Mouse (Mus musculus) hindbrain, postnatal 0 days (tissue): ENCODE measurements around the gene Cdc16. TPM values are rescaled to one million over a fixed set of nuclear protein-coding genes. Genes with fewer than 3 reads are reported as not detected.
"Not testable (repeated sequence)": the region's sequence is repeated elsewhere in the genome, so short reads cannot be mapped to it uniquely, and the experiment has no call there.

Source experiments
- ATAC-seq: fragments of 200-750 bp; cut with Nextera tagmentation; 2 replicates; pipeline ENCODE4 v1.8.0; 2017; ENCODE audit warnings: mild to moderate bottlenecking, moderate TSS enrichment, moderate library complexity
- DNase-seq: peaks from one replicate; pipeline ENCODE4 v3.0.0-alpha.2; 2015; ENCODE audit warnings: low spot score
- H3K27ac ChIP-seq: fragments of 300-500 bp; sonication (generic); 2 replicates; pipeline ENCODE4 v1.5.1; 2014; ENCODE audit warnings: mild to moderate bottlenecking
- H3K27me3 ChIP-seq: fragments of 300-500 bp; sonication (generic); 2 replicates; pipeline ENCODE4 v1.6.1; 2014; ENCODE audit warnings: low read length, mixed read lengths; ENCODE audit not compliant: insufficient read depth
- H3K36me3 ChIP-seq: fragments of 300-500 bp; sonication (generic); 2 replicates; pipeline ENCODE4 v1.6.1; 2014; ENCODE audit warnings: low read length, mixed read lengths; ENCODE audit not compliant: insufficient read depth
- H3K4me1 ChIP-seq: fragments of 300-500 bp; sonication (generic); 2 replicates; pipeline ENCODE4 v1.6.1; 2014; ENCODE audit warnings: antibody characterized with exemption, low read length, mixed read lengths; ENCODE audit not compliant: insufficient read depth
- H3K4me2 ChIP-seq: fragments of 300-500 bp; sonication (generic); 2 replicates; pipeline ENCODE4 v1.6.1; 2014; ENCODE audit warnings: low read depth, mild to moderate bottlenecking, low read length, moderate library complexity, mixed read lengths
- H3K4me3 ChIP-seq: fragments of 300-500 bp; sonication (generic); 2 replicates; pipeline ENCODE4 v1.5.1; 2014; ENCODE audit warnings: low read length
- H3K9ac ChIP-seq: fragments of 300-500 bp; sonication (generic); replicated peaks from 2 replicates; pipeline ENCODE4 v1.6.1; 2014; ENCODE audit warnings: mild to moderate bottlenecking, low read length, moderate library complexity, mixed read lengths
- H3K9me3 ChIP-seq: fragments of 300-500 bp; sonication (generic); 2 replicates; pipeline ENCODE4 v1.6.1; 2016; ENCODE audit warnings: low read length, mixed read lengths
- CTCF ChIP-seq: IDR thresholded peaks from 2 replicates; pipeline ENCODE4 v1.5.1; 2016; ENCODE audit warnings: antibody characterized with exemption, control low read depth, low read depth
- WGBS: fragments of 180-500 bp; shearing (Covaris S2); extraction: QIAGEN DNeasy Blood & Tissue Kit; methylation state at CpG from one replicate; pipeline ENCODE4 v1.1.7; 2014; 5-methylcytosine and 5-hydroxymethylcytosine counted together
- polyA plus RNA-seq: library from polyadenylated mRNA; unstranded; fragments of >200 nt; fragmentation: Nextera tagmentation; extraction: Ambion mirVana; gene quantifications from 2 replicates; pipeline ENCODE4 v1.2.1, GENCODE M21; 2015
- total RNA-seq: library from RNA; depleted of rRNA; stranded (reverse); fragments of >200 nt; gene quantifications from 2 replicates; pipeline ENCODE4 v1.2.3, GENCODE M21; 2014

Gene Cdc16
- total and polyA plus RNA-seq, 2 experiments from 2014 or later, result 97.7 to 99.9 TPM

DNA sequence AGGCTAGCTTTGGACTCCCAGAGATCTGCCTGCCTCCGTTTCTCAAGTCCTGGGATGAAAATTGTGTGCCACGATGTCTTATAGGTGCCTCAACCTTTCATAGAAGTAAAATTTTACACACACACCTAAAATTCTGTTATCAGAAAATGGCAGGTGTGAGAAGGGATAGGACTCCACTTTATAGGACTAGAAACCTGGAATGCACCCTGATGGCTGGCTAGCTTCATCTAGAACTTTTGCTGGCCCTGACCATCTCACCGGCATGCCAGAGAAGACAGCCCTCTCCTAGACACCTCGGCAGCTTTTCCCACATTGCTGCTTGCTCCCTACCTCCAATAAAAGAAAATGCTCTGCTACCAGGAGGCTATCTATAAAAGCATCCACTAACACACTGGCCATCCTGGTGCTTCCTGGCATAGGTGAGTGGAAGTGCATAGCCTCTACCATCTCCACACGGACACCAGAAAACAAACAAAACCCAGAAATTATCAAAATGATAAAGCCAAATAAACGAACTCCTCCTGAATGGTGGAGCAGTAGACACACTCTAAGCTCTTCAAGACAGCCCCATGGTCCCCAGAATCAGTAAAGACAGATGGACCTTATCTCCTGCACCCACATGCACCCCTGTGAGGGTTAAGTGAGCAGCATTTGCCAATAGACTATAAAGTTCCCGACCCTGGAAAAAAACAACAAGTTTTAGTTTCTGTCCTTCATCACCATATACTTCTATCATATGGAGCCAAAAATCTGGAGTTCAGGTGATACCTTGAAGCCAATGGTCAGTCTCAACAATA is 16.5 kb upstream of the Cdc16 start:
- no peak for DNase-seq
- Histone ChIP-seq H3K4me2 (no peak overlapping the region), H3K4me3 (no peak overlapping the region), H3K36me3 (no peaks in the 10 kb centered on the region), H3K4me1 (no peaks in the 10 kb centered on the region), H3K27me3 (no peaks in the 10 kb centered on the region), H3K27ac (no peak overlapping the region), H3K9me3 (no peaks in the 10 kb centered on the region), H3K9ac (no peak overlapping the region)
- TF ChIP-seq CTCF, result no peak
- 89% methylated on average over 7 of the region's 7 CpGs for WGBS
- ATAC-seq, result no peak

DNA sequence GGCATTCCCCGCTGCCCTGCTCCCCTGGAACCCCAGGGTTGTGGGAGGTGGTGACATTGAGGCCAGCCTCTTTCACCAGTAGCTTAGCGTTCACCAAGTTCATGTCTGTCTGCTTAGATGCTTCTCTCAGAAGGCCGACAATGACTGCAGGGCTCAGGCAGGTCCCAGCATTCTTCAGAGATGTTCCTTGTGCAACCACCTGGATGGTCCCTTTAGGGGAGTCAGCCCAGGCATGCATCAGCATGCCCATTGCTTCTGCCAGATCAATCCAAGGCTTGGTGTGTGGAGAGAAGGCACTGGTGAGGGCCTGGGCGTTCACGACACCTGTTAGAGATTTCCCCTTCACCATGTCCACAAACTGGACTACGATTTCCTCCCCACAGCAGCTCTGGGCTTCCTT is 11.3 kb upstream of the Cdc16 start:
- not testable (repeated sequence) for H3K9ac ChIP-seq, H3K27me3 ChIP-seq, DNase-seq, H3K4me1 ChIP-seq, ATAC-seq, H3K4me3 ChIP-seq, H3K9me3 ChIP-seq, H3K4me2 ChIP-seq, H3K36me3 ChIP-seq, H3K27ac ChIP-seq
- 90% methylated on average over 5 of the region's 6 CpGs for WGBS

DNA sequence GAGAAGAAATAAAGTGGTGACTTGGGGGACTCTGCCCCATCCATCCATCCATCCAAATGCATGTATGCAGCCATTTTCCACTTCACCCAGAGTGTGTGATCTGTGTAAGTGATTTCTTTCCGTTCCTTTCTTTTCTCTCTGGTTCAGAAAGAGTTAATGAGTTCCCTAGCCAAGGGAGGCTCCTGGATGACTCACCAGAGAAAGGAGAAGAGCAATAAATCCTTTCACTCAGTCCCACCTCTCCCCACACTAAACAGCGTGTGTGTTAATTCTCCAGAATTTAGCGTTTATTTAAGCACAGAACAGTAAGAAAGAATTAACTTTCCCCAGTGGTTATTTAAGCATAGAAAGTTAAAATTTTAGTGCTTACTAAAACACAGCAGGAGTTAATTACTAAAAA is 9.8 kb upstream of the Cdc16 start:
- H3K4me3 ChIP-seq, result no peak overlapping the region
- no peak overlapping the region for H3K27ac ChIP-seq
- H3K27me3 ChIP-seq, result no peaks in the 10 kb centered on the region
- H3K4me2 ChIP-seq, result no peak overlapping the region
- H3K4me1 ChIP-seq, result no peaks in the 10 kb centered on the region
- 0 out of 2 replicates have a peak, but pooled peaks cover 2% of the 10 kb centered on the region for H3K9me3 ChIP-seq
- H3K9ac ChIP-seq, result no peak overlapping the region
- TF ChIP-seq CTCF, result no peak
- 32% methylated on average over 3 of the region's 3 CpGs for WGBS
- no peak for ATAC-seq
- no peak for DNase-seq
- no peaks in the 10 kb centered on the region for H3K36me3 ChIP-seq

DNA sequence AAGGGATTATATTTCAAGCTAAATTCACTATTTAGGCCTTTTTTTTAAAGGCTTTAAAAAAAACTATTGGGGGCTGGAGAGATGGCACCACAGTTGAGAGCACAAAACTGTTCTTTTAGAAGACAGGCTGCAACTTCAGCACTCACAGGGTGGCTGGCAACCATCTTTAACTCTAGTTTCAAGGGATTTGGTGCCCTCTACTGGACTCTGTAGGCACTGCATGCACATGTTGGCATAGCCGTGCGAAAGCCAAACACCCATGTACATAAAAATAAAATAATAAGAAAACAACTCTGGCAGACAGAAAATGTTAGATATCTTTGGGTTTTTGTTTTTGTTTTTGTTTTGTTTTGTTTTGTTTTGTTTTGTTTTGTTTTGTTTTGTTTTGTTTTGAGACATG is 3.8 kb upstream of the Cdc16 start:
- H3K4me1 ChIP-seq, result peaks cover 10% of the 10 kb centered on the region
- H3K4me2 ChIP-seq, result no peak overlapping the region
- no peaks in the 10 kb centered on the region for H3K36me3 ChIP-seq
- H3K27ac ChIP-seq, result no peak overlapping the region
- no peaks in the 10 kb centered on the region for H3K27me3 ChIP-seq
- H3K4me3 ChIP-seq, result no peak overlapping the region
- peak; percentile 89 for TF ChIP-seq CTCF
- WGBS, result 18% methylated on average over 2 of the region's 2 CpGs
- DNase-seq (peak; percentile 90), ATAC-seq (no peak)
- H3K9me3 ChIP-seq, result 0 out of 2 replicates have a peak, but pooled peaks cover 2% of the 10 kb centered on the region
- no peak overlapping the region for H3K9ac ChIP-seq

DNA sequence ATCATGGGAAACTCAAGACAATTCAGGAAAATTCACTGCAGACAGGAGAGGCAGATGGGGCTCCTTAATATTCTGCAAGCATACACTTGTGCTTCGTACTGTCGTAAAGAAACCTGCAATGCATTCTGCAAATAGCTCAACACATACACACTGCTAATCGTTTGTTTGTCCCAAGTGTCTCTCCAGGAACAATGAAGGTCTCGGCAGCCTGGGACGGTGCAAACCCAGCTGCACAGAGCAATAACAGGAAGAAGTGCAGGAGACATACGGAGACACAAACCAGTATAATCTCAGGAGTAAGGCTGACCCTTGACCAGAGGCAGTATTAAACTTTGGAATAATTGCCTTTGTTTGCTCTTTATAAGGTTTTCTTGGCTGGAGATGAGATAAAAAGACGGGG is 996 bp upstream of the Cdc16 start:
- DNase-seq (no peak), ATAC-seq (no peak)
- H3K4me2 ChIP-seq, result peak overlapping the region; percentile 82; the same call in 1 of the 2 replicates
- H3K4me3 ChIP-seq, result no peak overlapping the region
- H3K9ac ChIP-seq, result no peak overlapping the region
- no peak for TF ChIP-seq CTCF
- WGBS, result 68% methylated on average over 7 of the region's 7 CpGs
- no peaks in the 10 kb centered on the region for H3K9me3 ChIP-seq
- H3K27me3 ChIP-seq, result no peaks in the 10 kb centered on the region
- 0 out of 2 replicates have a peak, but pooled peaks cover 5% of the 10 kb centered on the region for H3K36me3 ChIP-seq
- H3K27ac ChIP-seq, result no peak overlapping the region
- peaks cover 16% of the 10 kb centered on the region for H3K4me1 ChIP-seq

DNA sequence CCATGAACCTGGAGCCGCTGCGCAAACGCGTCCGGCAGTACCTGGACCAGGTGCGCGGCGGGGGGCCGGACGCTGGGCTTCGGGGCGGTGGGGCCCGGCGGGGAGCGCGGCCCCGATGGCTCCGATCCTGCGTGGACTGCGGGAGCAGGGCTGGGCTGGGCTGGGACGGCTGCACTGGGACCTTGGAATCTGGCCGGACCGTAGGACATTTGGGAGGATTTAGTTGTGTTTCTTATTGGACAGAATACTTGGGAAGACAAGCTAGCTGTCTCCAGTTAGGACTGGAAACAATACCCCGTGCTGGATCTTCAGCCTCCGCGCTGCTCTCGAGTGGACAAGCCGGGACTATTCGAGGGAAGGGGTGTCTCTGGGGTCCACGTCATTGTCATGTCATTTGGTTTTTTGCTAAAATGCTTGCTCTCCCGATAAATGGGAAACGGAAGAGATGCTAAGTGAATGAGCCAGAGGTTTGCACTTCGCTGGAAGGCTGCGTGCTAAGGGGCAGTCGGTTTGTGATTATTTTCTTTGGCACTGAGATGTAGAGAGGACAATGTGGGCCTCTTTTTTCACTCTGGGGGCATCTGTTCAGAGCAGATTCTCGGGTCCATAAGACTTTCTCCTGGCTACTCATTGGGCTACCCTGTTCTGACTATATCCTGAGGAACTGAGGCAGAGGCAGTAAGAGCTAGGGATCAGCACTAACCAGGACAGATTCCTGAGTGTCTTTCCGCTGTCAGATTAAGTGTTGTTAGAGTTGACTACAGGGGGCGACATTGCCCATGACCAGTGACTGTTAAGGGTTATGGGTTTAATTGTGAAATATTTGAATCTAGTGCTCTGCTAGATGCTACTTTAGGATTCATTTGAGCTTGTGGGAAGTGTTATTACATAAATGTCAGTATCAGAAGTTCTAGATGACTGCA is 590 bp downstream of the Cdc16 start:
- TF ChIP-seq CTCF, result peak; percentile 72
- Histone ChIP-seq H3K4me2 (peak overlapping the region; percentile 82), H3K27ac (peak overlapping the region; percentile 89), H3K9ac (peak overlapping the region; percentile 91), H3K36me3 (peaks cover 18% of the 10 kb centered on the region), H3K9me3 (no peaks in the 10 kb centered on the region), H3K4me3 (peak overlapping the region; percentile 100), H3K27me3 (no peaks in the 10 kb centered on the region), H3K4me1 (peaks cover 16% of the 10 kb centered on the region)
- under 1% methylated on average over 38 of the region's 38 CpGs for WGBS
- peak; percentile 65 for DNase-seq
- peak; percentile 75 for ATAC-seq
